Mouse (Mus musculus): ENCODE data around the gene Hspg2. TPM values are rescaled to one million over a fixed set of nuclear protein-coding genes. Genes with fewer than 3 reads are reported as not detected.
"Not testable (repeated sequence)": the region's sequence is repeated elsewhere in the genome, so short reads cannot be mapped to it uniquely, and the experiment has no call there.

The Hspg2 gene
- total RNA-seq (2021): 177 and 197 TPM in 2 replicates
- long read RNA-seq, partial matches to known transcripts: 4 of 9 reads
- long read RNA-seq, other reads (novel, unspliced or antisense): 5 of 9 reads

DNA sequence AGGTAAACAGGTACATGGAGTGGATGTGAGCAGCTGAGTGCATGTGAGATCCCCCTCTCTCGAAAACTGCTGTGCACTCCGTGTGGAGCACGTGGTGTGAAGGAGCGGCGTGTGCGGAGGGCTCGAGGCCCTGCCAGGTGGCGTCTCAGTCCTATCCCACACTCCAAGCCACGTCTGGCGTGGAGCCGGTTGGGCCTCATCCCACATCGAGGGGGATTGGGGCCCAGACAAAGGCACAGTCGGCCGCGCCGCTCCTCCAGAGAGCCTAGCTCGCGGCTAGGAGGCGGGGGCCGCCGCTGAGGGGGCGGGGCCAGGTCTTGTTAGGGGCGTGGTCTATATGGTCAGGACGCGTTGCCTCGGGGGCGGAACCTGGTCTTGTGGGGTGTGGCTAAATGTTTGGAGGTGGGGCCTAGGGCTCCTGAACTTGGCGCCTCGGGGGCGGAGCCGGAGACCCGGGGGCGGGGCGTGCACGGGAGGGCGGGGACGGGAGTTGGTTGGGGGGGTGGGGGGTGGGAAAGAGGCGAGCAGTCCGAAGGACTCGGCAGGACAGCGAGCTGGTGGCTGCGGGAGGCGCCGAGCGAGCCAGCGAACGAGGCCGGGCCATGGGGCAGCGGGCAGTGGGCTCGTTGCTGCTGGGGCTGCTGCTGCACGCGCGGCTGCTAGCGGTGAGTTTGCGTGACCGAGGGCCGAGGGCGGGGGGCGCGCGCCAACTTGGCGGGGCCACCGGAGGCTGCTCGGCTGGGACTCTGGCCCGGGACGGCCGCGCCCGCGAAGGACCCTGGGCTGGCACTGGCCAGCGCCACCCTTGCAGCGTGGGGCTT, at the start of gene Hspg2:
Hspg2 (plus strand) TSS at position 510 of the 821 bp plus-strand sequence.
- DNase-seq: peak; percentile 98

DNA sequence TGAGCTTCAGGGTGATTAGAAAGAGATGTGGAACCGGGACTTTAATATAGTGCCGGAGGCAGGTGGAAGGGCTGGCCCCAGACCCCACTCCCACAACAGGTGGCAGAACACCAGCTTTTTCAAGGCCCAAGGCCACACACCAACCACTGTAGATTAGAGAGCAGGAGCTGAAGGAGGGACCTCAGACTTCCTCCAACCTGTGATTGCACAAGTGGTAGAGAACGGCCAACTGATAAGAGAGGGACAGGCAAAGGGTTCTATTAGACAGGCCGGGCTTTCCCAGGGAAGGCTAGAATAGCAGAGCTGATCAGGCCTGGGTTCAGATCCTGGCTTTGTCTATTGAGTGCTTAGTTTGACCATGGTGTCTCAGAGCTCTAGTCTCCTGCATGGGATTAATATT, 38.1 kb upstream of the Hspg2 start, which contains the start of gene Cela3b:
Cela3b (minus strand) TSS at position 39 of the 400 bp plus-strand sequence.
- DNase-seq: no peak

- DNase-seq: not testable (repeated sequence)
Observed at GRCm38 (mm10) chr4:137432700-137433550, 35.6 kb upstream of the Hspg2 start.

- DNase-seq: no peak
Observed at GRCm38 (mm10) chr4:137436979-137437669, 31.4 kb upstream of the Hspg2 start.

GRCm38 (mm10) chr4:137438842-137439241, 29.7 kb upstream of the Hspg2 start:
- DNase-seq: no peak

DNA sequence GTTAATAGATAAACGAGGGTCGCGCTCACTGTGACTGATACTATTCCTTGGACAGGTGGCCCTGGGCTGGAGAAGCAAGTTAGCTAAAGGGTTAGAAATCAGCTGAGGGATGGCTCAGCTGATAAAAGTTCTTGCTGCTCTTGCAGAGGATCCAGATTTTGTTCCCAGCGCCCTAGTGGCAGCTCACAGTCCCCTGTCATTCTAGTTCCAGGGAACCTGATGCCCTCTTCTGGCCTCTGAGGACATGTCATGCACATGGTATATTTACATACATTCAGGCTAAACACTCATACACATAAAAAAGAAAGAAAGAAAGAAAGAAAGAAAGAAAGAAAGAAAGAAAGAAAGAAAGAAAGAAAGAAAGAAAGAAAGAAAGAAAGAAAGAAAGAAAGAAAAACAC, 27.2 kb upstream of the Hspg2 start:
- no peak for DNase-seq

DNA sequence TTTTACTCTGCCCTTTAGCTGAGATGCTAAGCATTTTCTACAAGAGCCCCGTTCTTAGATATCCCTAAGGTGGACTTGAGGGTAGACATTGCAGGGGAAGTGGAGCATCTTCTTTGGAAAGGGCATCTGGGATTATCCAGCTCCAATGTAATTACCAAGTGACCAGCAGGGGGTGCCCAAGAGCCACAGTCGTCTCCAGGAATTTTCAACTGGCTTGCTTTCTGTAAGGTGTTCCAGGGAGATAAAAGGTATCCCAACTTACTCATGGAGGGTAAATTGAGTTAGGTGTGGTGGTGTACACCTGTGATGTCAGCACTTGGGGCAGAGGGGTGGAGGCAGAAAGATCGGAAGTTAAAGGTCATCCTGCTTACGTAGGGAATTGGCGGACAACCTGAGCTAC, 24.9 kb upstream of the Hspg2 start:
- DNase-seq: peak; percentile 83

DNA sequence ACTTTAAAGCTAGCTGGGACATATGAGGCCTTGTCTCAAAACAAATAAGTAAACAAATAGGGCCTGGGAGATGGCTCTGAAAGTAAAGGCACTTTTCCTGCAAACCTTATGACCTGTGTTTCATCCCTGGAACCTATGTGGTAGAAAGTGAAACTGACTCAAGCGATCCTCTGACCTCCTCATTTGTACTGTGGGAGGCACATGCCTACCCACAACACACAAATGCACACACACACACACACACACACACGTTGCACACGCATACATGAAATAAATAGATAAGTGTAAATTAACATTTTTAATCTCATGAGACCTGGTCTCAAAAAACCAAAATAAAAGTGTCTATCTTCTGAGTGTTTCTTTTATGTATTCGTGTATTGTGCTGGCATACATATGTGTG, 22.7 kb upstream of the Hspg2 start:
- no peak for DNase-seq

GRCm38 (mm10) chr4:137447363-137448196, 21.0 kb upstream of the Hspg2 start:
- no peak for DNase-seq

DNA sequence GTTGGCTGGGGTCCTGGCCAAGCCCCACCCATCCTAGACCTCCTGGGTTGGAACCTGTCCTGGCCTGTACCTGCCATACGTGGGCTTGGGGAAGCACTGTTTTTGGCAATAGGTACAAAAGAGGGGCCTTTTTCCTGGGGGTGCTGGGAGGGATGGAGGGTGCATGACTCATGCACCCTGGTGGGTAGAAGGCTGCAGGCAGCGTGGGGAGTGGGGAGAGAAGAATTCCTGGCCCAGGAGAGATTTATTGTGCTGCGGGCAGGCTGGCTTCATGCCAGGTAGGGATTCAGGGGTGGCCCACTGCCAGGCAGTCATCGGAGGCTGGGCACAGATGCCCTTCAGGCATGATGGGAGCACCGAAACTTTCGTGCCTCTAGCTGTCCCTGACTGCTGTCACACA, 20.4 kb upstream of the Hspg2 start:
- DNase-seq: peak; percentile 79

GRCm38 (mm10) chr4:137448641-137449040, 19.9 kb upstream of the Hspg2 start:
- DNase-seq: no peak

DNA sequence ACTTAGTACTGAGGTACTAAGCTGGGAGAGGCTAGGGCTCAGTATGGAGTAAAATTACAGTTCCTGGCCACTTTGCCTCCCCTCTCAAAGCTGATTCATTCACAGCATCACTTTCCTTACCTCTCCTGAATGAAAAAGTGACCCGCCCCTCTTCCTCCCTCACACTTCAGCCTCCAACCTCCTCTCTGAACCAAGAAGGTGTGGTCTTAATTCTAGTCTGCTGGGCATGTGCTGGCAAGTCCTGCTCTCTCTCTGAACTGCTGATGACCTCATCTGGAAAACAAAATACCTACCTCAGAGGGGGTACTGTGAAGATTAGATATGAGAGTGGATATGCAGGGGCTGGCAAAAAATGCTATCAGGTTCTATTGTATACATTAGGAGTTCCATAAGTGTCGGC, 19.4 kb upstream of the Hspg2 start:
- no peak for DNase-seq

DNA sequence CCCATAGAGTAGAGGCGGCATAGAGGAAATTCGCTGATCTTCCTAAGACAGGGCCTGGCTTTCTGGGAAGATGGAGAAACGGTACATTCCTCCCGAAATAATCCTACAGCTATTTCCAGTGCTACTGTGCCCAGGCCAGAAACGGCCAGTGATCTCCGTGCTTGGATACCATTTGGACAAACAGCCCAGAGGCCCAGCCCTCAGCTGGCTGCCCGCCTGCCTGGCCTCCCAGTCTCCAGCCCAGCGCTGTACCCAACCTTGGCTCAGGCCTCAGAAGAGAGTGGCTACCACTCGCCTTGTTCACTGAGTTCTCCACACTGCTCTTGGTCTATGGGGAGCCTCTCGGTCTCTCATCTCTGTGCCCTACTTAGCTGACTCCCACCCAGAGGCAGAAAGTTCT, 18.9 kb upstream of the Hspg2 start:
- no peak for DNase-seq

GRCm38 (mm10) chr4:137452190-137452589, 16.4 kb upstream of the Hspg2 start:
- DNase-seq: no peak

DNA sequence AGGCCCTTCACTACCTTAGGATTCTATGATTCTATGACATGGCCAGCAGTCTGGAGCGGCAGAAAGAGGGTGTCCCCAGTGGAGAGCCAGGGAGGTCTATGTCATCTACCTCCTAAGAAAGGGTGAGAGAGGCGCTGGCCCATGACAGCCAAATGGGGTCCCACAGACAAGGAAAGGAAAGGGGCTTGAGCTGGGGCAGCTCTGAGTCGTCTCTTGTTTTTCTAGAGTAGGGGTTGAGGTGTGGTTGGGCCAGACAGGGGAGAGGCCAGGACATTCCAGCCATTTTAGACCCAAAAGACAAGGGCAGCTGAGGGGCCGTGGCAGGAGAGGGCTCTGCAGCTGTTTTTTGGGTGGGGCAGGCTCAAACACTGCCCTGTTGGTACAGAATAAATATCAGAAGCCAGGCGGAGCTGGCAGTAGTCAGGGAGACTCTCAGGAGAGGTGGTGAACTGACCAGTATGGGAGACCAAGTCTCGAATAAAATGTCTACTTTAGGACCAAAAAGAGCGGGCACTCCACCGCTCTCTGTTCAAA, 15.3 kb upstream of the Hspg2 start, which contains the start of gene 1700013G24Rik:
1700013G24Rik (plus strand) TSS at position 51 of the 534 bp plus-strand sequence.
- DNase-seq: no peak

DNA sequence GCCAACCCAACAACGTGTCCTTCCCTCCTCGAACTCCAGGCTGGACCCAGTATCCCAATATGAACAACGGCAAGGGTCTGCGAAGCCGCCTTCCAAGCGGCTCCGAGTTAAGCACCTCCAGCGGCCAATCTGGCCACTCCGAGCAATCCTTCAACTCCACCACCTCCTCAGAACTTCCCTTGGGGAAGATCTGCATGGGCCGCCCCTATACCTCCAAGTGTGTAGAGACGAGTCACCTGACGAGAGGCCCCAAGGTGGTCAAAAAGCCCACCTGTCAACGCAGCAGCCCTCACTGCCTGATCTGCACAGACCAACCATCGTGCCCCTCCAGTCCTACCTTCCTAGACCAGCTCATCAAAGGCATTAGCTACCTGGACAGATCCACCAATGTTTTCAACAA, 14.0 kb upstream of the Hspg2 start:
- no peak for DNase-seq

DNA sequence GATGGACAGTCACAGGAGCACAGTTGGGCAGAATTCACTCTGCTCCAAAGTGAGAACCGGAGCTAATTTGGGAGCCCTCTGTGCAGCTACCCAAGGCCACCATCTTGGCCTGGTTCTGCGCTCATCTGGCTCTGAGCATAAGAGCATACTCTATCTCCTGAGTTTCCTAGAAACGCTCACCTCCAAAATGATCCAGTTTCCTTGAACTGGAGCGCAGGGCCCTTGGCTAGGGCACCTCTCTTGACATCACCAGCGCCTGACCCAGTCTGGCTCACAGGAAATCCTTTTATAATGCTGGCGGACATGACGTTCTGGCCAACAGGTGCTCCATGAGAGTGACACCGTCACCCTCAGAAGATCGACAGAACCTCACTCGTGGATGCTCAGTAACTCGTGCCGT, 12.0 kb upstream of the Hspg2 start:
- no peak for DNase-seq

GRCm38 (mm10) chr4:137457292-137457691, 11.3 kb upstream of the Hspg2 start:
- DNase-seq: no peak

DNA sequence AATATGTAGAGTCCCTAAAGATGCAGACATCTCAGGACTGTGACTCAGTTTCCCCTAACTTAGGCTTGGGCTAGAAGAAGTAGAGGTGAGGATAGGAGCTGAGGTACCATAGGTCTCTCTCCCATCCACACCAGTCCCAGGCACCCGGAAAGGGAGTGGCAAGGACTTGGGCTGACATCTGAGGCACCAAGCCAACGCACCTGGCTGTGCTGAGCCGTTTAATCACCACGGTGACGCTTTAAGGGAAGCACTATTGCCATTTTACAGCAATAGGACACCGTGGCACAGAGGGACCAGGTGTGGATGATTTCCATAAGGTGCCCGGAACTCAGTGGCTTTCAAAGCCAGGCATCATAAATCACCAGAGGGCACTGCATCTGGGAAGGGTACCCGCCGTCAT, 10.3 kb upstream of the Hspg2 start:
- no peak for DNase-seq

- DNase-seq: no peak
Observed at GRCm38 (mm10) chr4:137458861-137459260, 9.7 kb upstream of the Hspg2 start.

- no peak for DNase-seq
Observed at GRCm38 (mm10) chr4:137460676-137461075, 7.9 kb upstream of the Hspg2 start.

Data from adrenal gland, postnatal 25 days (tissue).